ENCODE assay signal across 35 mouse cellular contexts in the genomic region with DNA sequence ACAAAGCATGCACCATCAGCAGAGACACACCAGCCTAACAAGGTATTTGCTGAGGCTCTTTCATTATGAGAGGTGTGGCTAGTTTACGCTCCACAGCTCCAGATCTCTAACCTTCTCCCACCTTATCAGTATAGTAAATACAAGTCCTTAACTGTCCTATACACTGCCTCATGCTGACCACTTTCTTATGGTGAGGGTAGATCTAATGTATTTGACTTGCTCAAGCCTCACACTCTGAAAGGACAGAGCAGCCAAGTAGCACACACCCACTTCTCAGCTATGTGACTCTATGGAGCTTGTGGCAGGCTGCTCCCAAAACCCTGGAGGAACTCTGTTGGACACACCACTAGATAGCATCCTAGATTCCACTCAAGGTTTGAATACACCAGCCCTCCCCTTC. TPM values are rescaled to one million over a fixed set of nuclear protein-coding genes. Genes with fewer than 3 reads are reported as not detected.
A peak's percentile ranks its signal among the peaks of the same experiment; 100 is the strongest.
DNase-seq lines count a peak whose midpoint lies in the region; ATAC-seq and TF ChIP-seq lines count a peak whose summit lies in the region.
"Had no signal": no experiment of that assay in that cellular context is flagged by ENCODE, and none has a peak within 500 bp of the region (broad histone marks: within the 10 kb centered on the region; RNA-seq: fewer than 3 reads in every experiment).

No protein-coding gene starts in this region.

- H3K4me2 ChIP-seq in liver, embryonic 12.5 days = no peak overlapping the region
- H3K4me2 ChIP-seq in stomach, postnatal 0 days (replicated peaks; ENCODE audit: low read depth) = no peak overlapping the region
- H3K4me2 ChIP-seq: forebrain, embryonic 13.5 days; heart, embryonic 13.5 days; hindbrain, embryonic 15.5 days; kidney, embryonic 15.5 days; lung, embryonic 14.5 days; midbrain, embryonic 12.5 days; neural tube, embryonic 13.5 days had no signal

- peaks cover 9% of the 10 kb centered on the region for H3K4me1 ChIP-seq in liver, embryonic 12.5 days
- H3K4me1 ChIP-seq in stomach, postnatal 0 days (replicated peaks; ENCODE audit: control insufficient read depth, insufficient read depth) = no peaks in the 10 kb centered on the region; the same call in 1 of the 2 replicates
- H3K4me1 ChIP-seq: neural tube, embryonic 13.5 days had no signal

- no peak overlapping the region for H3K9ac ChIP-seq in liver, embryonic 12.5 days
- H3K9ac ChIP-seq in stomach, postnatal 0 days (ENCODE audit: low read length) = no peak overlapping the region
- H3K9ac ChIP-seq: forebrain, embryonic 13.5 days; heart, embryonic 13.5 days; hindbrain, embryonic 15.5 days; kidney, embryonic 15.5 days; lung, embryonic 14.5 days; midbrain, embryonic 12.5 days; neural tube, embryonic 13.5 days had no signal

- no peaks in the 10 kb centered on the region for H3K9me3 ChIP-seq in liver, embryonic 12.5 days (replicated peaks)
- no peaks in the 10 kb centered on the region for H3K9me3 ChIP-seq in stomach, postnatal 0 days (ENCODE audit: control insufficient read depth, low read length)
- H3K9me3 ChIP-seq: forebrain, embryonic 13.5 days; heart, embryonic 13.5 days; hindbrain, embryonic 10.5 days; hindbrain, embryonic 15.5 days; kidney, embryonic 15.5 days; midbrain, embryonic 12.5 days; neural tube, embryonic 13.5 days had no signal

- no peak overlapping the region for H3K27ac ChIP-seq in liver, embryonic 12.5 days
- H3K27ac ChIP-seq in stomach, postnatal 0 days (replicated peaks) = no peak overlapping the region; the same call in 1 of the 2 replicates
- H3K27ac ChIP-seq: forebrain, embryonic 13.5 days; heart, embryonic 13.5 days; hindbrain, embryonic 10.5 days; hindbrain, embryonic 15.5 days; kidney, embryonic 15.5 days; midbrain, embryonic 12.5 days; neural tube, embryonic 13.5 days had no signal

- TF ChIP-seq CTCF in stomach, postnatal 0 days (IDR thresholded peaks at IDR 0.05; ENCODE audit: low read depth) = no peak

- TF ChIP-seq EP300 in stomach, postnatal 0 days (optimal IDR thresholded peaks at IDR 0.05) = no peak

- ATAC-seq in frontal cortex, adult (ENCODE audit: low TSS enrichment) = 0 out of 2 replicates have a peak, but pooled peaks have one; percentile 26
- ATAC-seq in liver, embryonic 12.5 days = peak; percentile 70
- peak; percentile 47; the same call in 1 of the 2 replicates for ATAC-seq in megakaryocyte progenitor cell, adult 5-6 weeks (replicated peaks; ENCODE audit: poor library complexity)
- ATAC-seq in stomach, postnatal 0 days (ENCODE audit: low FRiP score, low TSS enrichment) = peak; percentile 29; the same call in 1 of the 2 replicates
- ATAC-seq: forebrain, embryonic 13.5 days; inflammation-experienced regulatory T-cells, adult 6 months; Patski had no signal

- H3K27me3 ChIP-seq in liver, embryonic 12.5 days (replicated peaks) = no peaks in the 10 kb centered on the region
- no peaks in the 10 kb centered on the region for H3K27me3 ChIP-seq in stomach, postnatal 0 days (ENCODE audit: control insufficient read depth, insufficient read depth, low read length)
- H3K27me3 ChIP-seq: forebrain, embryonic 13.5 days; heart, embryonic 13.5 days; hindbrain, embryonic 15.5 days; kidney, embryonic 15.5 days; midbrain, embryonic 12.5 days; neural tube, embryonic 13.5 days; Patski had no signal

- peaks cover 8% of the 10 kb centered on the region; the same call in 1 of the 2 replicates for H3K36me3 ChIP-seq in liver, embryonic 12.5 days
- no peaks in the 10 kb centered on the region for H3K36me3 ChIP-seq in stomach, postnatal 0 days (ENCODE audit: control insufficient read depth, insufficient read depth, low read length)
- H3K36me3 ChIP-seq: hindbrain, embryonic 15.5 days; midbrain, embryonic 12.5 days had no signal

- DNase-seq in frontal cortex, postnatal 14 days (ENCODE audit: low spot score in 2 of 2) = no peak
- DNase-seq in liver = no peak
- no peak for DNase-seq in stomach, postnatal 0 days (ENCODE audit: low spot score)
- DNase-seq in embryo, embryonic 9.5 days (ENCODE audit: extremely low spot score) = no peak
- no peak for DNase-seq in layer of hippocampus, adult 18-20 months (ENCODE audit: low spot score in 2 of 2)
- DNase-seq: adrenal gland, postnatal 14 days; cerebellum, adult 11-12 months; cerebellum, adult 9-11 months; gastrocnemius, postnatal 25 days; heart, adult 18-20 months; heart, postnatal 10 days; kidney, adult 11 months; kidney, postnatal 36 days; layer of hippocampus, postnatal 36 days; left cerebral cortex, postnatal 4 days; lung, postnatal 14 days had no signal

- 50% methylated on average over 1 of the region's 1 CpGs for WGBS in liver, embryonic 12.5 days (ENCODE audit: insufficient replicate concordance)
- 50% methylated on average over 1 of the region's 1 CpGs for WGBS in stomach, postnatal 0 days

- H3K4me3 ChIP-seq in liver, embryonic 12.5 days = no peak overlapping the region
- no peak overlapping the region; the same call in 1 of the 2 replicates for H3K4me3 ChIP-seq in stomach, postnatal 0 days (ENCODE audit: low read depth, low read length)
- H3K4me3 ChIP-seq: erythroblast, embryonic 14.5 days; forebrain, embryonic 13.5 days; heart, embryonic 13.5 days; hindbrain, embryonic 10.5 days; hindbrain, embryonic 15.5 days; kidney, embryonic 15.5 days; midbrain, embryonic 12.5 days; neural tube, embryonic 13.5 days had no signal

RNA-seq across cellular contexts. Expression of a gene that starts 8.3 kb away (rescaled TPM):
- 2.2 and 2.9 TPM in 2 replicates for polyA plus RNA-seq in liver, embryonic 12.5 days (2016; fragmentation: Nextera tagmentation; extraction: Ambion mirVana)
- 5.6 and 6.9 TPM in 2 replicates for total RNA-seq in megakaryocyte progenitor cell, adult 5-6 weeks (2015)
- 4.5 and 5.7 TPM in 2 replicates for total RNA-seq in megakaryocyte progenitor cell, adult 5-6 weeks (2017)
- polyA plus RNA-seq in stomach, postnatal 0 days (2015; fragmentation: Nextera tagmentation; extraction: Ambion mirVana) = 24.2 and 27.8 TPM in 2 replicates
- total RNA-seq in layer of hippocampus, adult 18-20 months (2021) = 10 to 100 TPM; 25.2 to 32.2 TPM

RNA-seq across cellular contexts. Expression of a gene that starts 52.0 kb away (rescaled TPM):
- 129 and 134 TPM in 2 replicates for polyA plus RNA-seq in liver, embryonic 12.5 days (2016; fragmentation: Nextera tagmentation; extraction: Ambion mirVana)
- total RNA-seq in megakaryocyte progenitor cell, adult 5-6 weeks (2015) = 65.0 and 75.6 TPM in 2 replicates
- total RNA-seq in megakaryocyte progenitor cell, adult 5-6 weeks (2017) = 29.4 and 34.7 TPM in 2 replicates
- 385 and 409 TPM in 2 replicates for polyA plus RNA-seq in stomach, postnatal 0 days (2015; fragmentation: Nextera tagmentation; extraction: Ambion mirVana)
- total RNA-seq in layer of hippocampus, adult 18-20 months (2021) = 10 to 100 TPM; 53.2 to 59.6 TPM

RNA-seq across cellular contexts. Expression of a gene that starts 56.8 kb away (rescaled TPM):
- polyA plus RNA-seq in liver, embryonic 12.5 days (2016; fragmentation: Nextera tagmentation; extraction: Ambion mirVana) = not detected in 2 replicates
- not detected in 2 replicates for total RNA-seq in megakaryocyte progenitor cell, adult 5-6 weeks (2015)
- total RNA-seq in megakaryocyte progenitor cell, adult 5-6 weeks (2017) = not detected in 2 replicates
- not detected in 2 replicates for polyA plus RNA-seq in stomach, postnatal 0 days (2015; fragmentation: Nextera tagmentation; extraction: Ambion mirVana)
- total RNA-seq in layer of hippocampus, adult 18-20 months (2021) = not detected
- total RNA-seq: adrenal gland, postnatal 14 days; gastrocnemius, adult 18-20 months; gastrocnemius, postnatal 25 days; heart, adult 18-20 months; heart, postnatal 10 days; layer of hippocampus, postnatal 36 days; left cerebral cortex, postnatal 4 days; MEL had no signal
- polyA plus RNA-seq: embryonic facial prominence, embryonic 14.5 days; erythroblast, embryonic 14.5 days; forebrain, embryonic 13.5 days; heart, embryonic 13.5 days; hindbrain, embryonic 10.5 days; hindbrain, embryonic 15.5 days; inflammation-experienced regulatory T-cells, adult 6 months; kidney, embryonic 15.5 days; limb, embryonic 14.5 days; lung, embryonic 14.5 days; midbrain, embryonic 12.5 days; neural tube, embryonic 13.5 days; Patski; small intestine, adult 2 months had no signal

RNA-seq across cellular contexts. Expression of a gene that starts 58.9 kb away (rescaled TPM):
- polyA plus RNA-seq in liver, embryonic 12.5 days (2016; fragmentation: Nextera tagmentation; extraction: Ambion mirVana) = 0.15 and 0.28 TPM in 2 replicates
- not detected in 2 replicates for total RNA-seq in megakaryocyte progenitor cell, adult 5-6 weeks (2015)
- not detected in 2 replicates for total RNA-seq in megakaryocyte progenitor cell, adult 5-6 weeks (2017)
- polyA plus RNA-seq in stomach, postnatal 0 days (2015; fragmentation: Nextera tagmentation; extraction: Ambion mirVana) = 1.1 and 1.2 TPM in 2 replicates
- total RNA-seq in layer of hippocampus, adult 18-20 months (2021) = under 1 TPM; 0.45 to 0.94 TPM
- total RNA-seq: adrenal gland, postnatal 14 days; left cerebral cortex, postnatal 4 days; MEL had no signal
- polyA plus RNA-seq: erythroblast, embryonic 14.5 days; forebrain, embryonic 13.5 days; hindbrain, embryonic 10.5 days; inflammation-experienced regulatory T-cells, adult 6 months; midbrain, embryonic 12.5 days; small intestine, adult 2 months had no signal
